Mouse (Mus musculus) heart, embryonic 11.5 days (tissue): ENCODE measurements around the gene Tbata. TPM values are rescaled to one million over a fixed set of nuclear protein-coding genes. Genes with fewer than 3 reads are reported as not detected.

Source experiments
- ATAC-seq: fragments of 200-750 bp; cut with Nextera tagmentation; replicated peaks from 2 replicates; pipeline ENCODE4 v1.8.0; 2017; ENCODE audit warnings: moderate library complexity; ENCODE audit not compliant: insufficient number of reproducible peaks, low FRiP score, low TSS enrichment
- H3K27ac ChIP-seq: fragments of 300-500 bp; sonication (generic); 2 replicates; pipeline ENCODE4 v1.5.1; 2014; ENCODE audit warnings: mild to moderate bottlenecking, low read depth, low read length
- H3K27me3 ChIP-seq: fragments of 300-500 bp; sonication (generic); 2 replicates; pipeline ENCODE4 v1.6.1; 2014; ENCODE audit warnings: mild to moderate bottlenecking, low read length, mixed read lengths; ENCODE audit not compliant: control insufficient read depth, insufficient read depth
- H3K36me3 ChIP-seq: fragments of 300-500 bp; sonication (generic); 2 replicates; pipeline ENCODE4 v1.6.1; 2014; ENCODE audit warnings: mild to moderate bottlenecking, low read length, moderate library complexity, mixed read lengths; ENCODE audit not compliant: control insufficient read depth, insufficient read depth
- H3K4me1 ChIP-seq: fragments of 300-500 bp; sonication (generic); 2 replicates; pipeline ENCODE4 v1.6.1; 2014; ENCODE audit warnings: low read length; ENCODE audit not compliant: control insufficient read depth, insufficient read depth
- H3K4me2 ChIP-seq: fragments of 300-500 bp; sonication (generic); 2 replicates; pipeline ENCODE4 v1.6.1; 2014; ENCODE audit warnings: mild to moderate bottlenecking, moderate library complexity
- H3K4me3 ChIP-seq: fragments of 300-500 bp; sonication (generic); 2 replicates; pipeline ENCODE4 v1.5.1; 2014; ENCODE audit warnings: low read depth, low read length
- H3K9ac ChIP-seq: fragments of 300-500 bp; sonication (generic); 2 replicates; pipeline ENCODE4 v1.6.1; 2014; ENCODE audit warnings: mild to moderate bottlenecking, low read depth, low read length, moderate library complexity
- H3K9me3 ChIP-seq: fragments of 300-500 bp; sonication (generic); replicated peaks from 2 replicates; pipeline ENCODE4 v1.6.1; 2016; ENCODE audit warnings: low read length; ENCODE audit not compliant: control insufficient read depth
- WGBS: fragments of 180-500 bp; shearing (Covaris S2); extraction: QIAGEN DNeasy Blood & Tissue Kit; methylation state at CpG from one replicate; pipeline ENCODE4 v1.1.7; 2014; ENCODE audit not compliant: insufficient replicate concordance; 5-methylcytosine and 5-hydroxymethylcytosine counted together
- polyA plus RNA-seq: library from polyadenylated mRNA; unstranded; fragments of >200 nt; fragmentation: Nextera tagmentation; extraction: Ambion mirVana; gene quantifications from 2 replicates; pipeline ENCODE4 v1.2.1, GENCODE M21; 2014

Tbata gene
- polyA plus RNA-seq, 1 experiment from 2014 or later, result not detected

- Histone ChIP-seq H3K4me3 (no peak overlapping the region), H3K9ac (no peak overlapping the region), H3K27ac (no peak overlapping the region), H3K4me2 (no peak overlapping the region), H3K4me1 (no peaks in the 10 kb centered on the region), H3K27me3 (0 out of 2 replicates have a peak, but pooled peaks cover 5% of the 10 kb centered on the region), H3K36me3 (no peaks in the 10 kb centered on the region), H3K9me3 (no peaks in the 10 kb centered on the region)
- WGBS, result 77% methylated on average over 9 of the region's 9 CpGs
- ATAC-seq, result no peak
Observed at GRCm38 (mm10) chr10:61194611-61195010, 22.9 kb downstream of the Tbata start.

- ATAC-seq, result no peak
- WGBS, result 68% methylated on average over 8 of the region's 8 CpGs
- H3K27me3 ChIP-seq, result 0 out of 2 replicates have a peak, but pooled peaks cover 5% of the 10 kb centered on the region
- no peak overlapping the region for H3K27ac ChIP-seq
- H3K4me1 ChIP-seq, result no peaks in the 10 kb centered on the region
- H3K36me3 ChIP-seq, result no peaks in the 10 kb centered on the region
- H3K9ac ChIP-seq, result no peak overlapping the region
- no peak overlapping the region for H3K4me2 ChIP-seq
- no peak overlapping the region for H3K4me3 ChIP-seq
- no peaks in the 10 kb centered on the region for H3K9me3 ChIP-seq
Observed at GRCm38 (mm10) chr10:61195216-61195615, 23.5 kb downstream of the Tbata start.

- Histone ChIP-seq H3K4me1 (no peaks in the 10 kb centered on the region), H3K4me3 (no peak overlapping the region), H3K27ac (no peak overlapping the region), H3K27me3 (0 out of 2 replicates have a peak, but pooled peaks cover 5% of the 10 kb centered on the region), H3K9ac (no peak overlapping the region), H3K9me3 (no peaks in the 10 kb centered on the region), H3K36me3 (no peaks in the 10 kb centered on the region), H3K4me2 (no peak overlapping the region)
- 73% methylated on average over 5 of the region's 5 CpGs for WGBS
- no peak for ATAC-seq
Observed at GRCm38 (mm10) chr10:61195718-61196291, 24.1 kb downstream of the Tbata start.

GRCm38 (mm10) chr10:61199566-61200213 lies 27.9 kb downstream of the Tbata start:
- no peak overlapping the region for H3K4me2 ChIP-seq
- no peaks in the 10 kb centered on the region for H3K4me1 ChIP-seq
- H3K9ac ChIP-seq, result no peak overlapping the region
- no peak overlapping the region for H3K27ac ChIP-seq
- H3K27me3 ChIP-seq, result 0 out of 2 replicates have a peak, but pooled peaks cover 5% of the 10 kb centered on the region
- H3K4me3 ChIP-seq, result no peak overlapping the region
- ATAC-seq, result no peak
- H3K36me3 ChIP-seq, result no peaks in the 10 kb centered on the region
- 31% methylated on average over 11 of the region's 11 CpGs for WGBS
- no peaks in the 10 kb centered on the region for H3K9me3 ChIP-seq

- no peak overlapping the region for H3K9ac ChIP-seq
- 74% methylated on average over 7 of the region's 7 CpGs for WGBS
- H3K4me2 ChIP-seq, result no peak overlapping the region
- H3K36me3 ChIP-seq, result no peaks in the 10 kb centered on the region
- H3K4me3 ChIP-seq, result no peak overlapping the region
- no peak overlapping the region for H3K27ac ChIP-seq
- H3K4me1 ChIP-seq, result no peaks in the 10 kb centered on the region
- no peaks in the 10 kb centered on the region for H3K9me3 ChIP-seq
- H3K27me3 ChIP-seq, result peaks cover 6% of the 10 kb centered on the region; the same call in 1 of the 2 replicates
- no peak for ATAC-seq
Observed at GRCm38 (mm10) chr10:61200232-61200820, 28.6 kb downstream of the Tbata start.

GRCm38 (mm10) chr10:61200998-61201397 lies 29.2 kb downstream of the Tbata start:
- peaks cover 8% of the 10 kb centered on the region; the same call in 1 of the 2 replicates for H3K27me3 ChIP-seq
- H3K4me1 ChIP-seq, result no peaks in the 10 kb centered on the region
- 55% methylated on average over 9 of the region's 9 CpGs for WGBS
- ATAC-seq, result no peak
- no peak overlapping the region for H3K4me3 ChIP-seq
- no peaks in the 10 kb centered on the region for H3K9me3 ChIP-seq
- no peak overlapping the region for H3K27ac ChIP-seq
- H3K36me3 ChIP-seq, result no peaks in the 10 kb centered on the region
- H3K4me2 ChIP-seq, result no peak overlapping the region
- no peak overlapping the region for H3K9ac ChIP-seq

- no peaks in the 10 kb centered on the region for H3K36me3 ChIP-seq
- H3K27ac ChIP-seq, result no peak overlapping the region
- peaks cover 8% of the 10 kb centered on the region; the same call in 1 of the 2 replicates for H3K27me3 ChIP-seq
- H3K9ac ChIP-seq, result no peak overlapping the region
- WGBS, result 62% methylated on average over 12 of the region's 12 CpGs
- no peak overlapping the region for H3K4me3 ChIP-seq
- H3K4me2 ChIP-seq, result no peak overlapping the region
- no peaks in the 10 kb centered on the region for H3K4me1 ChIP-seq
- no peaks in the 10 kb centered on the region for H3K9me3 ChIP-seq
- ATAC-seq, result no peak
Observed at GRCm38 (mm10) chr10:61201596-61202318, 30.0 kb downstream of the Tbata start.

GRCm38 (mm10) chr10:61203930-61204329 lies 32.2 kb downstream of the Tbata start:
- H3K27ac ChIP-seq, result no peak overlapping the region
- H3K9ac ChIP-seq, result no peak overlapping the region
- no peaks in the 10 kb centered on the region for H3K9me3 ChIP-seq
- WGBS, result 41% methylated on average over 3 of the region's 3 CpGs
- ATAC-seq, result no peak
- no peak overlapping the region for H3K4me2 ChIP-seq
- no peaks in the 10 kb centered on the region for H3K36me3 ChIP-seq
- H3K27me3 ChIP-seq, result peaks cover 3% of the 10 kb centered on the region; the same call in 1 of the 2 replicates
- H3K4me3 ChIP-seq, result no peak overlapping the region
- H3K4me1 ChIP-seq, result no peaks in the 10 kb centered on the region
